Mouse (Mus musculus): ENCODE results near the gene BC005561.
"Not testable (repeated sequence)": the region's sequence is repeated elsewhere in the genome, so short reads cannot be mapped to it uniquely, and the experiment has no call there.

The BC005561 gene

DNA sequence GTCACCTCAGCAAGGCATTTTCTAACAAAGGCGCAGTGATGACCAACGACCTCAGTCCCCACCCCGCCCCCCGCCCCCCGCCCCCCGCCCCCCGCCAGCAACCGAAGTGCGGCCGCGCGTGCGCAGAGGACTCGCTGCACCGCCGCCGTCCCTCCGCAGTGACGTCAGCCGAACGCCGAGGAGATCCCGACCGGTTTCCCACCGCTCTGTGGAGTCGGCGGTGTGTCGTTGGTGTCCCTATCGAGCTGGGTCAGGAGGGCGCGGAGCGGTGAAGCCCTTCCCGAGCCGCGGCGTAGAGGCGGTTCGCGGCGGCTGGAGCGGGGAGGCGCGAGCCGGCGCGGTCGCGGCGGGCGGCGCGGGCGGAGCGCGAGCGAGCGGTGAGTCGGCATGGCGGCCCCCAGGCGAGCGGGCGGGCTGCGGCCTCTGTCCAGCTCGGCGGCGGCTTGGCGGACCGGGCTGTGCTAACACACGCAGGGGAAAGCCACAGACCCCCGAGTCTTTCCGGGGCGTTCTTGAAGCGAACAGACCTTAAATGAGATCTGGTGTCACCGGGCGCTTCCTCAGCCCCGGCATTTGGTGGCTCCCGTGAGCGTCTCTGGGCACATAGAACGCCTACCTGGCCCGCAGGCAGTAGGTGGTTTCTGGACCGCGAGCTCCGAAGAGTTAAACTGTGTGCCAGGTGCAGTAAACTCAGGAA lies at the start of gene BC005561:
Gene BC005561, plus strand, starts transcription at position 158 of the 697 bp plus-strand sequence.
- DNase-seq: peak; percentile 79 to 82

DNA sequence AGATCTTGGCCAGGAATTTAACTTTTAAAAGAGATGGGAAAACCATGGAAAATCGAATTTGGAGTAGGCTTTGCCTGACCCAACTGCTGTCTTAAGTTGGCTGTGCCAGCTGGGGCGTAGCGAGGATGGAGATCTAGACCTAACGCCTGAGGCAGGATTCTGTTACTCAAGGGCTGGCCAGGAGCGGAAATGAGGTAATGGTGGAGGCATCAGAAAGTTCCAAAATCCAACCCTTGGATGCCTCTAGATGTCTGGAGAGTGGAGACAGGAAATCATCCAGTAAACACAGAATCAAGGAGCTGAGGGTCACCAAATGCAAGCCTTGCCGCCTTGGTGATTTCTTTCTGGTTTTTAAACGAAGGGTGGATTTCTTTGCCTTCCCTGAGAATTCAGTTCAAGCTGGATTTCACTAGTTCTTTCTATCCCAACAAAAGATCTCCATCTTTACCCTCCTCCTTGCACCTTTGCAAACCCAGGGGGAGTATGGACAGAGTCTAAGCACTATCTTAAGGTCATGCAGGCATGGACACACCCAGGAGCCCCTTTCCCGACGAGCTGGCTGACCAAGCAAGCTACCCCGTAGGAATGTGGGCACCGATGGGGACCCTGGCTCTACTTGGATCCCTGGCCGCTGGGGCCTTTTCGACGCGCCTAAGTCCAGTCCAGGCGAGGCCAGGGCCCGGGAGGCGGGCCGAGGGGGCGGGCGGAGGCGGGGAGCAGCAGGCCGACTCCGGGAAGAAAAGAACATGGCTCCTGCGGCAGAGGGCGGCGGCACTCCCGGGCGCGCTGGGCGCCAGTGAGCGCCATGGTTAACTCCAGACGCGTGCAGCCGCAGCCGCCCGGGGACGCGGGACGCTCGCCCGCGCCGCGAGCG lies 49.1 kb upstream of the BC005561 start, which contains the start of gene Pkd2:
Gene Pkd2, plus strand, starts transcription at position 619 of the 874 bp plus-strand sequence.
- peak in 1 of 2 experiments; percentile 2 for DNase-seq

DNA sequence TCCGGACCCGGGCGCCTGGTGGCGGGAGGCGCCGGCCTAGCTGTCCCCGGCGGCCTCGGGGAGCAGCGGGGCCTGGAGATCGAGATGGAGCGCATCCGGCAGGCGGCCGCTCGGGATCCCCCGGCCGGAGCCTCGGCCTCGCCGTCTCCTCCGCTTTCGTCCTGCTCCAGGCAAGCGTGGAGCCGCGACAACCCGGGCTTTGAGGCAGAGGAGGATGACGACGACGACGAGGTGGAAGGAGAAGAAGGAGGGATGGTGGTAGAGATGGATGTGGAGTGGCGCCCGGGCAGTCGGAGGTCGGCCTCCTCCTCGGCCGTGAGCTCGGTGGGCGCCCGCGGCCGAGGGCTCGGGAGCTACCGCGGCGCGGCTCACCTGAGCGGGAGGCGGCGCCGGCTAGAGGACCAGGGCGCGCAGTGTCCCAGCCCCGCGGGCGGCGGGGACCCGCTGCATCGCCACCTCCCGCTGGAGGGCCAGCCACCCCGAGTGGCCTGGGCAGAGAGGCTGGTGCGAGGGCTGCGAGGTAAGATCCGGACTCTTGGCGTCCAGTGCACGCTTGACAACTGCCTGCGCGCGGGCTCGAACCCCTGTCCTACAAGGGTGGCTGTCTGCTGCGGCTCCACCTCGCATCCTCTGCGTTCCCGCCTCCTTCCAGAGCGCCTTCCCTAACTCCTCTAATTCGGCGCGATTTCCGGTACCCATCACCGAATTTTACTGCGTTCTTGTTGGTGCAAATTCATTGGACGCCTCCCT lies 48.3 kb upstream of the BC005561 start:
- DNase-seq: no peak

DNA sequence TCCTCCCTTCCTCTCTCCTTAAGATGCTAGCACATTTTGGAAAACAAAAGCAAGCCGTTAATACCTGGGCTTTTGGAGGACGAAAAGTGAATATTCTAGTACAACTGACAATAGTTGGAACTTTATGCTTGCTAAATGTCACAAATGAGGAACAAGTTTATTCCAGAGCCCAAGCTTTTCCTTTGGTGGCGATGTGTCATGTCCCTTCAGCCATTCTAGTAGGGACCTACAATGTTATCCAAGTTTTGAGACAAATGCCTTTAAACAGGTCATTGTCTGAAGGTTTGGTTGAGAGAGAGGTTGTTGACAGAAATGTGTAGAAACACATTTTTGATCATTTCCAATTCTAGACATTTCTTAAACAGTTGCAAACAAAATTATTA lies 47.7 kb upstream of the BC005561 start:
- no peak for DNase-seq

DNA sequence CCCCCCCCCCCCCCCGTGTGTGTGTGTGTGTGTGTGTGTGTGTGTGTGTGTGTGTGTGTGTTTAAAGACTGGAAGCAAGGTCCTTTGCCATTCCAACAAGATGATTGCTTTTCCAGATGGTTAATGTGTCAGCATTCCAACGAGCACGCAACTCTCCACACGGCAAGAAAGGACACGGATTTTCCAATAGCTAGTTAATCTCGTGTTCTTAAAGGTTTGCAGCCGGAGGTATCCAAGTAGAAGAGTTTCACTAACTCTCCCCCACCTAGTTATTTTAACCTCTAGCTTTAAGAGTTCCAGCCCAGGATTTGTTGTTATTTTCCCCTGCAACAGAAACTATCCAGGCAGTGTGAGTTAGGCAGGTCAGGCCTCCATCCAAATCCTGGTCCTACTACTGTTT lies 47.3 kb upstream of the BC005561 start:
- DNase-seq: no peak

DNA sequence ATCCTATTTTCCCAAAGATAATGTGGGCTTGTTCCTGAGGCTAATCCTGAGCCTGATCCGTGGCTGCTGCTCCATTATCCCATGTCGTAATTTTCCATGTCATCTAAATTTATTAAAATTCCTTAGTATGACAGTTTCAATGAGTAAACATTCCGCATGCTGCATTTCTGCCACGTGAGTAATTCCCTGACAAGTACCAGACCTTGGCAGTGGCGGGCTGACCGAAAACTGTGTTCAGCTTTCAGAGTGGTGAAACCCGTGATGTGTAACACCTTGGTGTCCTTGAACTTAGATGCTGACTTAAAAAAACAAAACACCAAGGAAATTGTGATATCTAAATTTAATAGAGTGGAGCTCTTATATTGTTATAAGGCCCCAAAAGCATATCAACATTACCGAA lies 42.9 kb upstream of the BC005561 start:
- no peak for DNase-seq

DNA sequence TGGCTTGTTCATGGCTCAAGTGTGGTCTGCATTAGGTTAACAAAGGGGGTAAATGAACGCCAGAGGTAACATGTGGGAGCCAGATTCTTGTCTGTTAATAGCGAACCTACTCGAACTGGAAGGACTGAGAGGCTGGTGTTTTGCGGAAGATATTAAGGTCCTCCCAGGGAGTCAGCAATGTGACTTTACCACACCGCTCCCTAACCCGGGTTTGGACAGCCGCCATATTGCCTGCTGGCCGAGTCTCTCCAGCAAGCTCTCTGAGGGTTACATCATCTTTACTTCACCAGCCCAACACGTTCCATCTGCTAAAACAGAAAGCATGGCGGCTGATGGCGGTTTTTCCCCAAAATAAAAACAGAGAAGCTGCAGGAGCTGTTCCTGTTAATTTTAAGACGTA lies 42.4 kb upstream of the BC005561 start:
- no peak for DNase-seq

DNA sequence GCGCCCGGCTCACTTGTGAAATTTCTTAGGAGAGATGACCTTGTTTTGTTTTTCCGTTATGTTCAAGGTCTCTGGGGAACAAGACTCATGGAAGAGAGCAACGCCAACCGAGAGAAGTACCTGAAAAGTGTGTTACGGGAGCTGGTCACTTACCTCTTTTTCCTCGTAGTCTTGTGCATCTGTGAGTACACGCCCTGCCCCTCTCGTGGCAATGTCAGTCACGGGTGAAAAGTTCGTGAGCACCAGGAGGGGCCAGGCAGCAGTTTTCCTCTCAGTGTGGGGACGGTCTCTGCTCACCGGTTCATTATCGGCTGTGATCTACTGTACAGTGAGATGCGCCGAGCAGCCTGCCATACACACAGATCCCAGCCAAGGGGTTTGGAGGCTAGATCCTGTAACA lies 41.3 kb upstream of the BC005561 start:
- DNase-seq: no peak

DNA sequence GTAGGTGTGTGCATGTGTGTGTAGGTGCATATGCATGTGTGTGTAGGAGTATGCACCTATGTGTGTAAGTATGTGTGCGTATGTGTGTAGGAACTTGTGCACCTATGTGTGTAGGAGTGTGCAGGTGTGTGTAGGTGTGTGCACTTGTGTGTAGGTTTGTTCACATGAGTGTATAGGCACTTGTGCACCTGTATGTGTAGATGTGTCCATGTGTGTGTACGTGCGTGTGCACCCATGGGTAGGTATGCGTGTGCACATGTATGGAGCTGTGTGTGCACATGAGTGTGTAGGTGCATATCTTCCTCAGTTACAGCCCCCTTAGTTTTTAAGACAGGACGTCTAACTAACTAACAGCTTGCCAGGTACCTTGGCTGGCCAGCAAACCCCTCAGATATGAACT lies 39.6 kb upstream of the BC005561 start:
- no peak for DNase-seq

DNA sequence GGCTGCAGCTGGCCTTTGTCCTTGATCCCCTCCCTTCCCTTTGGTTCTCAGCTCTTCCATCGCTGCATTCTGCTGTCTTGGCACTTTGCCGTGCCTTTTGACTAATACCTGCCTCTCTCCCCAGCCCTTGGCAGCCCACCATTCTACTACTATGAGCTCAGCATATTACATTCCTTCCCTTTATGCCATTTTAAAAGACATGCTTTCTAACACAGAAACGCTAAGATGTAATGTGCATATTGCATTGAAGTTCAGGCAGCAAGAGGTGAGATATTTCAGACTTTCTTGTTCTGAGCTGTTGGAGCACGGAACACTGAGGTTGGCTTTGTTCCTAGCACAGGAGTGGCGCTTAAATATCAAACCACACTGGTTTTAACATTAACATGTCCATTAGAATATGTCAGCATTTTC lies 37.2 kb upstream of the BC005561 start:
- no peak for DNase-seq

DNA sequence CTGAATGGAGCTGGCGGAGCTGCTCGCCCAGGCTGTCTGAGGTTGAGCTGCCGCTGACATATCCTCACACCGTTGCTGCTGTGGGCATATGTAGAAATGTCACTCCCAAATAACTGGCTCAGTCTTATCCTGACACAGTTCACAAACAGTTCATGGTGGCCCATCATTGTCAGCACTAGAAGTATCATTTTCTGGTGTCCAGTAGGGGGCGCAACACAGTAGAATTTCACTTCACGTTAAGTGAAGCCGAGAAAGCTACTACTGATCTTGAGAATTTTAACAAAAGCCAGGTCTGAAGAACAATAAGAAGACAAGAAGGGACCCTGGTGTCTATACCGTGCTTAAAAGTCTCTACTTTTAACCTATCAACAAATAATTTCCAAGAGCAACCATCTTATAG lies 35.8 kb upstream of the BC005561 start:
- DNase-seq: peak in 1 of 2 experiments; percentile 8

DNA sequence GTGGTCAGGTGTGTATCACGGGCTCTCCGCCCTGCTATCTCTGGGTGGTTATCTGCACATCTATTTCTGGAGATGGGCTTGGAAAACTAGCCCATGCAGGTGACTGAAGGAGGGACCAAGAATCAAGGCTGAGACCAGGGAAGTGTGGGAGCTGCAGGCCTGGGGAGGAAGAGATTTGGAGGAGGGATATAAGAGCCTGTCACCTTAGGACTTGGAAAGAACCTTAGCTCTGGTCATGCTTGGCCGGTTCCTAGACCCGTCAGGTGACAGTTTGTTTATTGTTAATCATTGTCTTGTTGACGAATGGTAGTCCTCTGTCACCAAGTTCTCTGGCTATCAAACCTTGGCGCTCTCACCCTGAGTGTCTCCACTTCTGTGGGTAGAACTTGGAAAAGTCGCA lies 27.8 kb upstream of the BC005561 start:
- no peak for DNase-seq

DNA sequence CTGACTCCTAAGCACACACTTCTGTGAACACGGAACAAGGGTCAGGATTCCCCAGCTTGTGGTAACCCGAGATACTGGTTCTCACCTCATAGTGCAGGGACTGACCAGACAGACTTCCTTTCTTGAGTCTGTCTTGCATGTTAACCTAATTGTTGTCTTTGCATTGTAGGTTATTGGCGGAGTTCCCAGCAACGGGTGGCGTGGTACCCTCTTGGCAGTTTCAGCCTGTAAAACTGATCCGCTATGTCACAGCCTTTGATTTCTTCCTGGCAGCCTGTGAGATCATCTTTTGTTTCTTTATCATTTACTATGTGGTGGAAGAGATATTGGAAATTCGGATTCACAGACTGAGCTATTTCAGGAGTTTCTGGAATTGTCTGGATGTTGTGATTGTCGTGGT lies 25.3 kb upstream of the BC005561 start:
- no peak for DNase-seq

DNA sequence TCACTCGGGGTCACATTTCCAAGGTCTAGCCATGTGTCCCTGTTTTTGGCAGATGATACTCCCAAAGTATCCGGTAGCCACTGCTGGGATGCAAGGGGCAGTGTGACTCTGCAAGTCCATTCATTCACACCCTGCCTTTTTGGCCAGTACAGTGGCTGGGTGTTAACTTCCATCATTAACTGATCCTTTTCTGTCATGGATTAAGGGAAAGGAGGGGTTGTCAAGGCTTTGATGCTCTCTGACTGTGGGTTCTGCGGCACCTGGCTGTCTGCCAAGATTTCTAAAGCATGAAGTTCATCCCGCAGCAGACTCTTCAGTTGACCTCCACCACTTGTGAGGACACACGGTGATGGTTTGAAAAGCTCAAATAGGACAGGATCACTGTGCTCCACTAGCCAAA lies 16.6 kb upstream of the BC005561 start:
- no peak for DNase-seq

DNA sequence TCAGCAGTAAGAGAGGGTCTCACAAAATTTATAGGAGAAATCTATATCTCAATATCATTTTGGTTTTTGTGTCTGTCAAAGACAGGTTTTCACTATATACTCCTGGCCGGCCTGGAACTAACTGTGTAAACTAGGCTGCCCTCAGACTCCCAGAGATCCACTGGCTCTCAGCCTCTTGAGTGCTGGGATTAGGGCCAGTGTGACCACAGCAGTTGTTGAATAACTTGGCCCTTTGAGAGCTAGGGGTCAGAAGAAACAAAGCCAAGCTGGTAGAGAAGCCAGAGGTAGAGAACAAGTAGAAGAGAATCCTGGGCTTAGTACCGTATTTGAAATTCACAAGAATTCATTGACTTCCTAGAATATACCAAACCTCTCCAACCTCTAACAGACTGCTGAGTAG lies 3.3 kb upstream of the BC005561 start:
- no peak for DNase-seq

DNA sequence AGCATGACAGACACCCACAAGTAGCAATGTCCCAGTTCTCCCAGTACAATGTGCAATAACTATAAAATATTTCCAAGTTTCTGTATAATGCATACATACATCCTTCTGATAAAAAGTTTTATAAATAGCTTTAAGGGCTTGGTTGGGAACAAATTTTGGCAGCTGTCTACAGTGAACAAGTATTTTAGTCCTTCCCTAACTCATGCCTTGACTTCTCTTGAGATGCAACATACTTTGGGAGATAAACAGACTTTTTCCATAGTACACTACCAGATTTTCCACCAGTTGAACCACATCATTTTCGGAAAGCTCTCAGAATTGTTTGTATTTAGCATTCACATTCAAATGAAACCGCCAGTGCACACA lies 340 bp upstream of the BC005561 start:
- no peak for DNase-seq

DNA sequence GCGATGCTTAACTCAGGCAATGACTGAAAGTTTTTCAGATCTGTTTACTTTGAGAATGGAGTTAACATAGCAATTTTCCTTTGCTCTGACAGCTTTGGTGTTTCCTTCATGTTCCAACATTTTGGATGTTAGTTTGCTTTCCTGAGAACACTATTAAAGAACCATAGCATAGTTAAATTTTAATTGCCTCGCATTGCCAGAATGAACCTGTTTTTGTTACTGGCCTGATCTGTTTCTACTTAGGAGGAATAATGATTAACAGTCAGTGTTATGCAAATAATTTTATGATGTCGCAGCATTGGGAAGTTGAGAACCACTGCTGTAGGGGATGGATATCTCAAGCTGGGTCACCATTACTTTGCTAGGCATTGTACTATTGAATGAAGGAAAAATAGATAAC lies 3.1 kb downstream of the BC005561 start:
- DNase-seq: no peak

DNA sequence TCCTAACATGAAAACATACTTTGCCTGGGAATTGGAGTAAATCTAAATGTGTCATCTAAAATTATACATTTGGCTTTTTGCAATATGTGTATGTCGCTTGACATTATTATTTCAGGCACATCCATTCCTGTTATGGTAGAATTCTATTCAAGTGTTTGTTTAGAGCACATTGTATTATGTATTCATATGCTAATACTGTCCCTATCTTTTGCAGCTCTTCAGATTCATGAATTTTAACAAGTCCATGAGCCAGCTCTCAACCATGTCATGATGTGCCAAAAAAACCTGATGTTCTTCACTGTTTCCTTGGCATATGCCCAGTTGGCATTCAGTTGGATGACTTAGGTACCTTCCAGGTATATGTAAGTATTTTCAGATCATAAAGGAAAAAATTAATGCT lies 30.5 kb downstream of the BC005561 start:
- no peak for DNase-seq

DNA sequence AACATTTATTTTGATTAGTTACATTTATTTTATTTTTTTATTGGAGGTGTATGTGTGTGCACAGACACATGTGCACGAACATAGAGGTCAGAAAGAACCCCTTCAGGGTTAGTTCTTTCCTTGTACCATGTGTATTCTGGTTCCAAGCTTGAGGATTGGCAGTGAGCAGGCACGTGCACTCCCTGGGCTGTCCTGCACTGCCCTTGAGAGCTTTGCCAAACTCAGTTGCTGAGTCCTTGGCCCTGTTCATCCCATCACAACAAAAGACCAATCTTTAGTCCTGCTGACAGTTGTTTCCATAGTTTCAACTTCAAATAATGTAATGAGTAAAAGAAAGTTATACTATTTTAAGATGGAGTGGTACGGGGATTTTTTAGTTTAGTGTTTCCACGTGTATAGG lies 31.2 kb downstream of the BC005561 start:
- DNase-seq: no peak

DNA sequence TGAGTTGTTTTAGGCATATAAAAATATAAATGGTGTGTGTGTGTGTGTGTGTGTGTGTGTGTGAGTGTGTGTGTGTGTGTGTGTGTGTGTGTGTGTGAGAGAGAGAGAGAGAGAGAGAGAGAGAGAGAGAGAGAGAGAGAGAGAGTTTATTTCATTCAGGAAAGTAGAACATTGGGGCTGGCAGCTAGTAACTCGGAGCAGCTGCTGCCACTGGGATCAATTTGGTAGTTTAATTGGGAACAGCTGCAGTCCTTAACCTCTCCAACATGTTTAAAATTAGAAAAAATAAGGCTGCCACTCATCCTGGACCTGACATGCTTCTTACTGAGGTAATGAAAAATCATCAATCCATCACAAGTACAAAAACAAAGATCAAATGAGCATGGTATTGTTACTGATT lies 59.9 kb downstream of the BC005561 start:
- not testable (repeated sequence) for DNase-seq

DNA sequence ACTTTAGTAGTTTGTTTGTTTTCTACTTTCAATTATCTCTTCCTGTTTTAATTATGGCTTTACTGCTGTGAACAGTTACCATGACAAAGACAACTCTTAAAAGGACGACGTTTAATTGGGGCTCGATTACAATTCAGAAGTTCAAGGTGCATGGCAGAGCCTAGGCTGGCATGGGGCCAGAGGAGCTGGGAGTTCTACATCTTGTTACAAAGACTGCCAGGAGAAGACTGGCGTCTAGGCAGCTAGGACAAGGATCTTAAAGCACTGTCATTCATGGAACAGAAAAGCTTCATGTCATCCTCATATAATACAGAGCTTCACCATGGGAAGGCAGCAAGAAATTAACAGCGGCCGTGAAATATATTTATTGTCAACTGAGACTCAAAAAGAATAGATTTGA lies 62.6 kb downstream of the BC005561 start:
- peak in 1 of 2 experiments; percentile 5 for DNase-seq

DNA sequence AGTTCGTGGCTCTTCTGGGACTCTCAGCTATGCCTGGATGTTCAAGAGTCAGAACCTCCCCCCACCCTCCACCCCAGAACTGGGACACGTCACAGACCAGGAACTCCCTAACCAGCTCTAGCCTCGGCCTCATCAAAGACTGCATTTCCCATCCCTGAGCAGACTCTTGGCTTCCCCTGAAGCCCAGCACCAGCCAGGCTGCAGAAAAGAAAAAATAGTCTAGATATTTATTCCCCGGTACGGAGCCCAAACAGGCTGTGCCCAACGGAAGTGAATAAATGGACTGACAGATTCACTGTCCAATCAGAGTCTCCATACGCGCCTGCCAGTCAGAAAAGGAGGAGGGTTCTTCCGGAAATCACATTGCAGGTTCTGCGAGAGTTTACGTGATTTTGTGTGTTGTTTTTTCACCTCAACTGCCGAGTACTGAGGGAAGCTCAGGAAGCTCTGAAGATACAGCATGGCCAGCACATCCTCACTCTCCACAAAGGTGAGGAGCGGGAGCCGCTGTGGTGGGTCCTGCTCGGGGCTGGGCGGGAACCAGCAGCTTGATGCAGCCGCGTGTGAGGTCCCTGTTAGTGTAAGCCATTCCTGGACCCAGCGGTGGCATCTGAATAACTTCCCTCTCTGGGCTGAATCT lies 63.2 kb downstream of the BC005561 start:
- DNase-seq: peak; percentile 79 to 81
